Comparison of ENCODE assay signal across 38 mouse cellular contexts in the genomic region with DNA sequence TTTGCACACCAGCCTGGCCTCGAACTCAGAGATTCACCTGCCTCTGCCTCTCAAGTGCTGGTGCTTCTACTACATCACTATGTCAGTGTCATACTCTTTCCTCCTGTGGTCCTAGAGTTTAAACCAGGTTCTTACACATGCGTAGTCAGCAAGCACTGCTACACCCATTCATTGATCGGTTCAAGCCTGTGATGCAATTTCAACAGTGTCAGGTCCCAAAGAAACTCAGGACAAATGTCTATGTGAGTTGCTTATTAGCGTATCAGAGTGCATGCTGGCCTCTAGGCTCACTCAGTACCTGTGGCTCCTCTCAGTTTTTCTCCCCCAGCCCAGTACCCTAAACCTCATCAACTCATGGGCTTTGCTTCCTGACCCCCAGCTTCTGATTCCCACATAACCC. TPM values are rescaled to one million over a fixed set of nuclear protein-coding genes. Genes with fewer than 3 reads are reported as not detected.
"Had no signal": no experiment of that assay in that cellular context is flagged by ENCODE, and none has a peak within 500 bp of the region (broad histone marks: within the 10 kb centered on the region; RNA-seq: fewer than 3 reads in every experiment).

No protein-coding gene starts in this region.

- H3K4me3 ChIP-seq: gastrocnemius, adult 2 months; heart, embryonic 10.5 days; heart, embryonic 12.5 days; hindbrain, embryonic 10.5 days; hindbrain, embryonic 12.5 days; intestine, embryonic 15.5 days; layer of hippocampus, adult 2 months; limb, embryonic 13.5 days; limb, embryonic 15.5 days had no signal

- H3K9me3 ChIP-seq: heart, embryonic 10.5 days; heart, embryonic 12.5 days; hindbrain, embryonic 10.5 days; hindbrain, embryonic 12.5 days; intestine, embryonic 15.5 days; limb, embryonic 13.5 days; limb, embryonic 15.5 days had no signal

- DNase-seq: gastrocnemius, adult 2 months; gastrocnemius, postnatal 10 days; gastrocnemius, postnatal 25 days; heart, adult 18-20 months; heart, postnatal 10 days; heart, postnatal 4 days; kidney, adult 18-20 months; kidney, adult 8-10 months; kidney, postnatal 10 days; kidney, postnatal 25 days; kidney, postnatal 4 days; layer of hippocampus, postnatal 36 days; left cerebral cortex, postnatal 4 days had no signal

- H3K36me3 ChIP-seq: heart, embryonic 10.5 days; heart, embryonic 12.5 days; hindbrain, embryonic 10.5 days; hindbrain, embryonic 12.5 days; intestine, embryonic 15.5 days; limb, embryonic 13.5 days; limb, embryonic 15.5 days had no signal

- H3K4me2 ChIP-seq: heart, embryonic 12.5 days; hindbrain, embryonic 12.5 days; hindbrain, embryonic 14.5 days; intestine, embryonic 15.5 days; limb, embryonic 13.5 days; limb, embryonic 15.5 days had no signal

- H3K9ac ChIP-seq: heart, embryonic 12.5 days; hindbrain, embryonic 12.5 days; hindbrain, embryonic 14.5 days; intestine, embryonic 15.5 days; limb, embryonic 13.5 days; limb, embryonic 15.5 days had no signal

- H3K27ac ChIP-seq: gastrocnemius, adult 2 months; heart, embryonic 10.5 days; hindbrain, embryonic 10.5 days; hindbrain, embryonic 12.5 days; hindbrain, embryonic 14.5 days; intestine, embryonic 15.5 days; layer of hippocampus, adult 2 months; limb, embryonic 13.5 days; limb, embryonic 15.5 days had no signal

- H3K27me3 ChIP-seq: heart, embryonic 12.5 days; hindbrain, embryonic 12.5 days; intestine, embryonic 15.5 days; limb, embryonic 13.5 days; limb, embryonic 15.5 days had no signal

- H3K4me1 ChIP-seq: heart, embryonic 10.5 days; hindbrain, embryonic 10.5 days; hindbrain, embryonic 12.5 days; intestine, embryonic 15.5 days; limb, embryonic 13.5 days; limb, embryonic 15.5 days had no signal

- ATAC-seq: hindbrain, embryonic 16.5 days; inflammation-experienced regulatory T-cells, adult 6 months; intestine, embryonic 15.5 days; intestine, postnatal 0 days had no signal

RNA-seq across cellular contexts. Expression of gene Avpr1b, which starts 28.6 kb away (rescaled TPM):
- total RNA-seq: gastrocnemius, adult 2 months; gastrocnemius, postnatal 10 days; gastrocnemius, postnatal 25 days; gastrocnemius, postnatal 4 days; granulocyte monocyte progenitor cell, adult 5-6 weeks; heart, adult 18-20 months; heart, adult 8-10 months; heart, postnatal 10 days; heart, postnatal 25 days; heart, postnatal 4 days; left cerebral cortex, adult 18-20 months; left cerebral cortex, adult 8-10 months; left cerebral cortex, postnatal 25 days; left cerebral cortex, postnatal 4 days had no signal
- polyA plus RNA-seq: frontal cortex, adult 2 months; heart, embryonic 10.5 days; heart, embryonic 12.5 days; heart, embryonic 14.5 days; heart, embryonic 16.5 days; hindbrain, embryonic 10.5 days; hindbrain, embryonic 12.5 days; hindbrain, embryonic 14.5 days; hindbrain, embryonic 16.5 days; inflammation-experienced regulatory T-cells, adult 6 months; intestine, embryonic 15.5 days; intestine, postnatal 0 days; kidney, embryonic 14.5 days; kidney, embryonic 16.5 days; limb, embryonic 11.5 days; limb, embryonic 13.5 days; limb, embryonic 15.5 days had no signal
